Mouse (Mus musculus) ZHBTc4 (cell line): ENCODE measurements around the gene Elfn1.
"Not testable (repeated sequence)": the region's sequence is repeated elsewhere in the genome, so short reads cannot be mapped to it uniquely, and the experiment has no call there.

Experiments
- DNase-seq: peaks from one replicate; pipeline ENCODE4 v3.0.0-alpha.2; 2011; ENCODE audit warnings: low read depth, low spot score

Gene Elfn1

GRCm38 (mm10) chr5:139970186-139970631, 62.5 kb downstream of the Elfn1 start:
- DNase-seq = peak; percentile 53

- no peak for DNase-seq
These were observed 68.8 kb downstream of the Elfn1 start for GRCm38 (mm10) chr5:139976584-139976983.

GRCm38 (mm10) chr5:139977476-139977875, 69.7 kb downstream of the Elfn1 start:
- DNase-seq = no peak

- peak; percentile 58 for DNase-seq
These were observed 71.0 kb downstream of the Elfn1 start for GRCm38 (mm10) chr5:139978525-139979276.

GRCm38 (mm10) chr5:139979371-139979770, 71.6 kb downstream of the Elfn1 start:
- DNase-seq = no peak

- DNase-seq = no peak
These were observed 74.2 kb downstream of the Elfn1 start for GRCm38 (mm10) chr5:139981976-139982375.

- peak; percentile 47 for DNase-seq
These were observed 77.5 kb downstream of the Elfn1 start for GRCm38 (mm10) chr5:139985073-139985746.

- no peak for DNase-seq
These were observed 83.8 kb downstream of the Elfn1 start for GRCm38 (mm10) chr5:139991531-139991930.

GRCm38 (mm10) chr5:139998321-139998720, 90.6 kb downstream of the Elfn1 start:
- not testable (repeated sequence) for DNase-seq

GRCm38 (mm10) chr5:139998916-139999315, 91.2 kb downstream of the Elfn1 start:
- DNase-seq = peak; percentile 75

GRCm38 (mm10) chr5:140002541-140002940, 94.8 kb downstream of the Elfn1 start:
- peak; percentile 15 for DNase-seq

GRCm38 (mm10) chr5:140006861-140007260, 99.1 kb downstream of the Elfn1 start:
- no peak for DNase-seq

- DNase-seq = no peak
These were observed 100.1 kb downstream of the Elfn1 start for GRCm38 (mm10) chr5:140007656-140008522.

GRCm38 (mm10) chr5:140008523-140008806, 100.7 kb downstream of the Elfn1 start:
- DNase-seq = no peak

GRCm38 (mm10) chr5:140009083-140009655, 101.4 kb downstream of the Elfn1 start:
- DNase-seq = no peak

GRCm38 (mm10) chr5:140010405-140010804, 102.7 kb downstream of the Elfn1 start:
- no peak for DNase-seq

- DNase-seq = no peak
These were observed 104.7 kb downstream of the Elfn1 start for GRCm38 (mm10) chr5:140012286-140012967.

- DNase-seq = no peak
These were observed 105.9 kb downstream of the Elfn1 start for GRCm38 (mm10) chr5:140013652-140014051.

- peak; percentile 88 for DNase-seq
These were observed 109.2 kb downstream of the Elfn1 start for GRCm38 (mm10) chr5:140016896-140017295.

GRCm38 (mm10) chr5:140018780-140019179, 111.0 kb downstream of the Elfn1 start:
- DNase-seq = no peak

GRCm38 (mm10) chr5:140019616-140020015, 111.9 kb downstream of the Elfn1 start:
- no peak for DNase-seq
